Mouse (Mus musculus) heart, postnatal 0 days (tissue): ENCODE measurements around the gene Sh3rf1. TPM values are rescaled to one million over a fixed set of nuclear protein-coding genes. Genes with fewer than 3 reads are reported as not detected.

Experiments
- ATAC-seq: fragments of 200-750 bp; cut with Nextera tagmentation; 2 replicates; pipeline ENCODE4 v1.8.0; 2017; ENCODE audit warnings: low read depth, moderate number of reproducible peaks, moderate library complexity; ENCODE audit not compliant: insufficient read depth
- DNase-seq: peaks from one replicate; pipeline ENCODE4 v3.0.0-alpha.2; 2016; ENCODE audit warnings: low spot score
- H3K27ac ChIP-seq: fragments of 300-500 bp; sonication (generic); 2 replicates; pipeline ENCODE4 v1.5.1; 2014; ENCODE audit warnings: low read depth, mild to moderate bottlenecking
- H3K27me3 ChIP-seq: fragments of 300-500 bp; sonication (generic); 2 replicates; pipeline ENCODE4 v1.6.1; 2014; ENCODE audit warnings: low read length, mixed read lengths; ENCODE audit not compliant: control insufficient read depth, insufficient read depth
- H3K36me3 ChIP-seq: fragments of 300-500 bp; sonication (generic); replicated peaks from 2 replicates; pipeline ENCODE4 v1.6.1; 2014; ENCODE audit warnings: low read length, mixed read lengths; ENCODE audit not compliant: control insufficient read depth, insufficient read depth
- H3K4me1 ChIP-seq: fragments of 300-500 bp; sonication (generic); 2 replicates; pipeline ENCODE4 v1.6.1; 2014; ENCODE audit warnings: antibody characterized with exemption; ENCODE audit not compliant: control insufficient read depth, insufficient read depth
- H3K4me2 ChIP-seq: fragments of 300-500 bp; sonication (generic); 2 replicates; pipeline ENCODE4 v1.6.1; 2014; ENCODE audit warnings: low read depth, mild to moderate bottlenecking, low read length, moderate library complexity
- H3K4me3 ChIP-seq: fragments of 300-500 bp; sonication (generic); 2 replicates; pipeline ENCODE4 v1.5.1; 2014; ENCODE audit warnings: low read depth, low read length
- H3K9ac ChIP-seq: fragments of 300-500 bp; sonication (generic); replicated peaks from 2 replicates; pipeline ENCODE4 v1.6.1; 2014; ENCODE audit warnings: low read depth, low read length, mixed read lengths
- H3K9me3 ChIP-seq: fragments of 300-500 bp; sonication (generic); replicated peaks from 2 replicates; pipeline ENCODE4 v1.6.1; 2016; ENCODE audit warnings: low read length; ENCODE audit not compliant: control insufficient read depth
- CTCF ChIP-seq: IDR thresholded peaks from 2 replicates; pipeline ENCODE4 v1.5.1; 2016; ENCODE audit warnings: antibody characterized with exemption, control low read depth, low read depth
- EP300 ChIP-seq: IDR thresholded peaks from 2 replicates; pipeline ENCODE4 v1.6.1; 2016; ENCODE audit warnings: antibody characterized with exemption, low read depth
- WGBS: fragments of 180-500 bp; shearing (Covaris S2); extraction: QIAGEN DNeasy Blood & Tissue Kit; methylation state at CpG from one replicate; pipeline ENCODE4 v1.1.7; 2014; 5-methylcytosine and 5-hydroxymethylcytosine counted together
- polyA plus RNA-seq: library from polyadenylated mRNA; unstranded; fragments of >200 nt; fragmentation: Nextera tagmentation; extraction: Ambion mirVana; gene quantifications from 2 replicates; pipeline ENCODE4 v1.2.1, GENCODE M21; 2015
- total RNA-seq: library from RNA; depleted of rRNA; stranded (reverse); fragments of >200 nt; gene quantifications from 2 replicates; pipeline ENCODE4 v1.2.3, GENCODE M21; 2014; ENCODE audit warnings: low replicate concordance

Sh3rf1 gene
- total and polyA plus RNA-seq, 2 experiments from 2014 or later, result 2.4 to 8.9 TPM

DNA sequence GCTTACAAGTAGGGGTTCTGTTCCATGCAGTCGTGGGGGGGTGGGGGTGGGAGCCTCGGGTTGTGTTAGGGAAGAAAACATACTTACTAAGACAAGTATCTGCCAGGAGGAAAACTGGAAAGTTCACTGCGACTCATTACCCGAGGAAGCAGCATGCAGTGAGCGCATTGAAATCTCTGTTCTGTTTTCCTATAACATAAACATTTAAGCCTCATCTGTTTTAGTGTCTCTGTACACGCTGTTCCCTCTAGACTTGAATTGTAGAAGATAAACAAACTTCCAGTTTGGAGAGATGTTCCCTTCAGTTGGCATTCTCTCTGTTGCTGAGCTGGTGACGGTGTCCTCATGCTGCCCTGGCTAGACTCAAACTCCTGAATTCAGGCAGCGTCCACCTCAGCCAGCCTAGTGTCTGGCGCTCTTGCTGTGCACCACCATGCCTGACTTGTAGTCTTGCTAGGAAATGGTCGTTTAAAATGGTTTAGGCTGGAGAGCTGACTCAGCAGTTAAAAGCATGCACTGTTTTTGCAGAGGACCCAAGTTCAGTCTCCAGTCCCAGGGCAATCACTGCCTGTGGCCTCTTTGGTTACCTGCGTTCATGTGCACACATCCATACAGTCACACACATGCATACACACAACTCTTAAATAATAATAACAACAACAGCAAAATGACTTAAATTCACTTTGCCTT is 162.0 kb downstream of the Sh3rf1 start:
- H3K4me2 ChIP-seq, result no peak overlapping the region

GRCm38 (mm10) chr8:61386645-61387044 is 163.0 kb downstream of the Sh3rf1 start:
- Histone ChIP-seq H3K4me2 (0 out of 2 replicates have a peak overlapping the region, but pooled peaks have one; percentile 30), H3K9ac (no peak overlapping the region), H3K27ac (no peak overlapping the region), H3K9me3 (no peaks in the 10 kb centered on the region), H3K27me3 (no peaks in the 10 kb centered on the region), H3K4me3 (no peak overlapping the region), H3K4me1 (no peaks in the 10 kb centered on the region; the same call in 1 of the 2 replicates), H3K36me3 (no peaks in the 10 kb centered on the region)
- peak; percentile 41 for TF ChIP-seq CTCF
- no peak for TF ChIP-seq EP300
- WGBS, result 34% methylated on average over 7 of the region's 7 CpGs
- peak; percentile 54 for DNase-seq
- peak; percentile 75 for ATAC-seq

More for the DNA sequence above, 162.0 kb downstream of the Sh3rf1 start:
- 72% methylated on average over 11 of the region's 11 CpGs for WGBS
- H3K27me3 ChIP-seq, result no peaks in the 10 kb centered on the region
- no peaks in the 10 kb centered on the region for H3K9me3 ChIP-seq
- no peak overlapping the region for H3K9ac ChIP-seq
- no peaks in the 10 kb centered on the region; the same call in 1 of the 2 replicates for H3K4me1 ChIP-seq
- H3K27ac ChIP-seq, result no peak overlapping the region
- no peaks in the 10 kb centered on the region for H3K36me3 ChIP-seq
- no peak for TF ChIP-seq EP300
- TF ChIP-seq CTCF, result no peak
- ATAC-seq (no peak), DNase-seq (no peak)
- no peak overlapping the region for H3K4me3 ChIP-seq

DNA sequence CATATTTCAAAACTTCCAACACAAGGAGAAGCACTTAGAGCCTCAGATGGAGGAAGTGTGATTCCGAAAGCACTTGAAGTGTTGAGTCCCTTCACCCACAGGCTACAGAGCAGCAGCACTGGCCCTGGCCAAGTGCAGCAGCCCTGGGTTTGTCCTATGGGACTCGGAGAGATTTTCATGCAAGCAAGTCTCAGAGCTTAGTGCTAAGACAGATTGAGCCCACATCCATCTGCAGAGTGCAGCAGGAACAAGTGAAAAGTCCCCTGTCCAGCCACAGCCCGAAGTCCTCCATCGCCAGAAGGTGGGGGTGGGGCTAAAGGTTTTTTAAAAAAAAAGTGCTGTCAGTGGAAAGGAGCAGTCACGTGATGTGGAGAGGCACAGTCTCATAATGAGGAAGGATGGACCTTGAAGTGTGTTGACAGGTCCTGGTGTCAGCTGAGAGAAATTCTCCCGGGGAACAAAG is 163.9 kb downstream of the Sh3rf1 start:
- H3K9me3 ChIP-seq, result no peaks in the 10 kb centered on the region
- H3K36me3 ChIP-seq, result no peaks in the 10 kb centered on the region
- H3K9ac ChIP-seq, result no peak overlapping the region
- WGBS, result 26% methylated on average over 6 of the region's 6 CpGs
- no peak overlapping the region for H3K27ac ChIP-seq
- no peaks in the 10 kb centered on the region; the same call in 1 of the 2 replicates for H3K4me1 ChIP-seq
- no peaks in the 10 kb centered on the region for H3K27me3 ChIP-seq
- DNase-seq, result no peak
- H3K4me2 ChIP-seq, result no peak overlapping the region
- no peak for ATAC-seq
- TF ChIP-seq CTCF (no peak), EP300 (no peak)
- no peak overlapping the region for H3K4me3 ChIP-seq

DNA sequence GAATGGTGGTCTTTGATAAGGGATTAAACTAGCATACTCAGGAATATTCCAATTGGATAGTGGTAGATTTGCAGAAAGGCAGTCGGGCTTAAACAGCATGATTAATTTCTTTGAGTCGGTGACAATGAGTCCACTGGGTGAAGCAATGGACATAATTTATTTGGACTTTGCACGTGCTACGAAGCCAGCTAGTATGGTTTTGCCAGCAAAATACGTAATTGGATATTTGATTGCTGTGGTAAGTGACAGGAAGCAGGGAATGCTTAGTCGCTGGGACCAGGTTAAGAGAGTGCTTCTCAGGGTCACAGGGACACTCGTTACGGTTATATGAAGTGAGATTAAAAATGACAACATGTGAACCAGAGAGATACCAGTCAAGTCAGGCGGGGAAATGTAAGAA is 164.7 kb downstream of the Sh3rf1 start:
- H3K9ac ChIP-seq, result no peak overlapping the region
- H3K27me3 ChIP-seq, result no peaks in the 10 kb centered on the region
- no peaks in the 10 kb centered on the region; the same call in 1 of the 2 replicates for H3K4me1 ChIP-seq
- no peak overlapping the region for H3K4me3 ChIP-seq
- DNase-seq (no peak), ATAC-seq (no peak)
- H3K9me3 ChIP-seq, result no peaks in the 10 kb centered on the region
- no peak overlapping the region for H3K4me2 ChIP-seq
- H3K36me3 ChIP-seq, result no peaks in the 10 kb centered on the region
- WGBS, result 79% methylated on average over 9 of the region's 9 CpGs
- TF ChIP-seq CTCF (no peak), EP300 (no peak)
- H3K27ac ChIP-seq, result no peak overlapping the region

- WGBS, result 83% methylated on average over 18 of the region's 18 CpGs
- Histone ChIP-seq H3K9me3 (no peaks in the 10 kb centered on the region), H3K9ac (no peak overlapping the region), H3K4me3 (no peak overlapping the region), H3K4me2 (no peak overlapping the region), H3K27me3 (no peaks in the 10 kb centered on the region), H3K36me3 (0 out of 2 replicates have a peak, but pooled peaks cover 5% of the 10 kb centered on the region), H3K27ac (no peak overlapping the region), H3K4me1 (no peaks in the 10 kb centered on the region)
- TF ChIP-seq CTCF (no peak), EP300 (no peak)
- ATAC-seq (no peak), DNase-seq (no peak)
Observed at GRCm38 (mm10) chr8:61390307-61391057, 166.8 kb downstream of the Sh3rf1 start.
